Mouse (Mus musculus) adrenal gland, adult 8-10 months (tissue): ENCODE results near the gene Ankrd12. TPM values are rescaled to one million over a fixed set of nuclear protein-coding genes. Genes with fewer than 3 reads are reported as not detected.

ENCODE experiments used
- DNase-seq: peaks from one replicate; pipeline ENCODE4 v3.0.0; 2022
- total RNA-seq, 4 experiments: library from RNA; stranded (reverse); gene quantifications; 2 replicates each; pipeline ENCODE4 v1.2.4; 2022

Gene Ankrd12
- total RNA-seq, result 10 to 100 TPM; 29.9 to 54.3 (median 38.0) TPM

DNA sequence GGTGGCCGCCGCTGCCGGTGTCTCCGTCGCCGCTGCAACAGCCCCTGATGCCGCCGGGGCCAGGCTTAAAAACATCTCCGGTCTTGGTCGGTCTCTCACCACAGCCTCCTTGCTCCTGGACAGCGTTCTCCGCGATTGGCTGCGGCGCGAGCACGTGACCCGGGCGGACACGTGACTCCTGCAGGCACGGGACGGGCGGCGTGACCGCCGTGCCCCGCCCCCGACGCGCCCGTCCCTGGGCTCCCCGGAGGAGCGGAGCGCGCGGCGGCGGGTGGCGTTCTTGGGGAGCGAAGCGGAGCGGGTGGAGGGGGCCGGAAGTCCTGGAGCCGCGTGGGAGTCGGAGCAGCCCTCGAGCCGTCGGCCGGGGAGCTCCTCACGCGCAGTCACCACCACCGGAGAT is at the start of gene Ankrd12:
TSS of gene Ankrd12 (minus strand) at position 156 of the 400 bp plus-strand sequence.
- DNase-seq, result peak; percentile 95

DNA sequence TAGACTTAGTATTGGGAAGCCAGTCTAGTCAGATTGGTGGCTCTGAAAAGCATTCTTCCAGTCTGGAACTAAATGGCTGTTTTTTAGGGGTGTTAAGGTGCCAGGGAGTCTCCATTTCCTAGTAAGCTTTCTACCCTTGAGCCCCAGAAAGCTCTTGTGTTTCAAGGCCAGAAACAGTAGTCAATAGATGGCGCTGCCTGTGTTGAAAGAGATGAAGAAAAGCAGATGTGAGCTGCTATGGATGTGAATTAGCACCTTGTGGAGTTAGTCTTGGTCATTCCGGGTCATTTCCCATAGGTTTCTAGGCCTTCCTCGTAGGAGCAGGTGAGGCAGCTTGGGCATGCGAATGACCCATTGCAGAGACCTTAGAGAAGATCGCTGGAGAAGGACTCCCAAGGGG is 48.3 kb upstream of the Ankrd12 start:
- DNase-seq, result no peak

DNA sequence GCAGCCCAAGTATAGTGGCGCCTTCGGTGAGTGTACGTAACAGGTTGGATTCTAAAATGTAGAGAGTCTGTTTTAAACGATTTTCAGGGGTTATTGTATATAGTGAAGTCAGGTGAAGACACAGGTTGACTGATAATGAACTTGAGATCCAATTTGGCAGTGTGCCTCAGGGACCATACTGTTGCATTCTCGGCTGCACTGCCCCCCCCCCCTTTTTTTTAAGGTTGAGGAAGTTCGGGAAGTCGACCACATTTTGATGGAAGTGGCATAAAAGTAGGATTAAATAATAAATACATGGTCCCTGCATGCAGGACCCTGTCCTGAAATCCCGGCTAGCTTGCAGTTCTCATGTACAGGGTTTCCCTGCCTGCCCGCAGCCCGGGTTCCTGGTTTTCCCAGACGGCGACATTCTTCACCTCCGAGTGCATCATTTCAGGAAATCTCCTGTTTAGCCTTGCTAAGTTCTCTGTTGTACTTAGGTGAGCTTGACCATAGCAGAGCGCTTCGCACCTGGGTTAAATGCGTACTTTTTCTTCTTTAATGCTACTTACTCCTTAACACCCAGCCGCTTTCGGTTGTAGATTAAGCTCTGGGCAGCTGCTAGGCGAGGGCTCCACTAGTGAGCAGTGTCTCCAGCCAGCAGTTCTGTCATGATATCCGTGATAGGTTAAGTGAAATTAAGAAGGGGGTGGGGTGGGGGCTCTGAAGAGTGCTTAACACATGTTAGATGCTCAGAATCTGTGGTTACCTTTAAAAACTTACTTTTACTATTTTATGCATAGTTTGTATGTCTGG is 47.1 kb upstream of the Ankrd12 start:
- DNase-seq, result no peak

DNA sequence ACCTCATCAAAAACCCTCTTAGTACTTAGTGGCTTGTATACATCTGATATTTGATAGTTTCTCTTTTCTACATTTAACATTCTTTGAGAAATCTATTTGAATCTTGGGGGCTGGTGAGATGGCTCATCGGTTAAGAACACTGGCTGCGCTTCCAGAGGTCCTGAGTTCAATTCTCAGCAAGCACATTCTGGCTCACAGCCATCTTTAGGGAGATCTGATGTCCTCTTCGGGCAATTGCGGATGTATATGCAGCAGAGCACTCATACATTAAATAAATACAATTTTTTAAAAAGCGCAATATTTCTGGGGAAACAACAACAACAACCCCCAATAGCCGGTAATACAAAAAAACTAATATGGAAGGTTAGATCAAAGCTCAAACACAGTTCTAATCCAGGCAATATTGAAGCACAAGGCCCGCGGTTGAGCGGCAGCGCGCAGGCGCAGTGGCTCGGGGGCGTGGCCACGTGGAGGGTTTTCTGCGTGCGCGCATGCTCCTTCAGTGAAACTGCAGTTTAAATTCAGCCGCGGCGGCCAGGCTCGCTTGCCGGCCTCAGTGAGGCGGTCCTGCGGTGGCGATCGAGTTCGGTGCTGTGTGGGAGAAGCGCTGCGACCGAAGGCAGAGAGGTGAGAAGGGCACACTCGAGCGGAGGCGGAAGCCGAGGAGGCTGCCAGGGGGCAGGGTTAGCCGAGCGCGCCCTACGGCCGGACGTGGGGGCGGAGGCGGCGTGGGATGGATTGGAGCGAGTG is 46.4 kb upstream of the Ankrd12 start, which contains the start of gene Ddx11:
TSS of gene Ddx11 (plus strand) at position 455 of the 750 bp plus-strand sequence.
- DNase-seq, result peak; percentile 80

DNA sequence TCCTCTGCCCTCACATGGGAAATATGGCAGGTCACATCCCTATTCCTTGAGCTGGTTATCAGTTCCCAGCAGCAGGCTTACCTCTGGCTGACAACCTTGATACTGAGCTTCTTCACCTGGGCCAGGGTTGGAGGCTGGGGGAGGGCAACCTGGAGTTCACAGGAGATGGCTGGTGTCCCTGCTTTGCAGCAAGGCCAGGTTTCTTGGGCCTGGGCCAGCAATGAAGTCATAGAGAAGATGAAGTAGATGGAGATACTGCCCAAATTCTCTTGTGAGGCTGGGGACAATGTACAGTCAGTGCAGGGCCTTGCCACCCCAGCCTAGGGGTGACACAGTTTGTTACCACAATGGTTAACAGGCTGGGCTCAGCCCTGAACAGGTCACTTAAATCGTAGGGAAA is 43.8 kb upstream of the Ankrd12 start:
- no peak for DNase-seq

DNA sequence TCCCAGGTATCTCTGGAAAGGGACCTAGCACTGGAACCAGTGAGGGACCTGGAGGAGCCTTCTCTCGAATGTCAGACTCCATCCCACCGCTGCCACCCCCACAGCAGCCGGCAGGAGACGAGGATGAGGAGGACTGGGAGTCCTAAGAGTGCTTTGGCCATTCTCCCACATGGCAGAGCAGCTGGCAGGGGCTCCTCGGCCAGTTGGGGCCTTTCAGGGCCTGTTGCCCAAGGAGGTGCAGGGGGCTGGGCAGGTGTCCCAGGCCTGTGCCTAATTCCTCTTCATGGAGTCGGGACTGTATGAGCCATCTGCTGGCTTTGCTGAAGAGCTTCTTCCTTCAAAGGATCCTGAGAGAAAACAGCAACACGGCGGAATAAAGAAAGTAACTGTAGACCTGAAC is 42.1 kb upstream of the Ankrd12 start:
- no peak for DNase-seq

DNA sequence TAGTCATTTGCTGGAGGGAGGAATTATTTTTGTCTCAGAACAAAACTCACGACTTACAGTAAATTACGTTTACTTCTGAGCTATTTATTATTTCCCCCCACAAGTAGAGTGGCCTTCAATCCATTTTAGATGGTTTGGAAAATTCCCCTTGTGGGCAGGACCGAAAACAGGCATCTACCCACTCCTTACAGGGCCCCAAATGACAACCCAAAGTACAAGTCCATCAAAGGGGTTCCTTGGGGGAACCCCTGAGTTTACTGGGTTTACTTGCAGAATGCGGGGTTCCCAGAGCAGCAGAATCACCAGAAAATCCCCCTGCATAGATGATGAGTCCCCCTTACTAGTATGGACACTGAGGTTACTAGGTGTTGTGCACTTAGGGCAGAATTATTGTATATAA is 35.3 kb upstream of the Ankrd12 start:
- no peak for DNase-seq

DNA sequence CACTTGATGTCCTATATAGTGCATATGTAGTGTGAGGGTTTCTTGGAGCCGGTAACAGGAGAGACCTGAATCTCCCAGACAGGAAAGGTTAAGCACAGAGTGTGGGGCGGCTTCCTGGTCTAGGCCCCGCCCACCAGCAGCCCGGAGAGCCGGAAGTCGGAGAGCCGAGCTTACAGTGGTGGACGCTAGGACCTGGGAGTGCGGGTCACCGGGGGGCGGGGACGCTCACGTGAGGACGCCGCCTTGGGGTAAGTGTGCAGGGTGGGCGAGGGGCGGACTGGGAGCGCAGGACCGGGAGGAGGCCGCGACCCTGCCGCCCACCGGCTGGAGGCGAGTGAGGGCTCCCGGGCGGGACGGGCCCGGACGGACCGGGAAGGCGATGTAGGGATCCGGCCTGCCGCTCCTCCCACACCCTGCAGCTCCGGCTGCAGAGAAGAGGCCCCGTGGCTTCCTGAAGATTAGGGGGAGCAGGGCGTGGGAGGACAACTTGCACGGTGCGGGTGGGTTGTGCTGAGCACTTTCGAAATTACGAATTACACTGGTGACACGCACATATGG is 34.6 kb upstream of the Ankrd12 start, which contains the start of gene Washc1:
TSS of gene Washc1 (plus strand) at position 144 of the 558 bp plus-strand sequence.
- DNase-seq, result peak; percentile 82

DNA sequence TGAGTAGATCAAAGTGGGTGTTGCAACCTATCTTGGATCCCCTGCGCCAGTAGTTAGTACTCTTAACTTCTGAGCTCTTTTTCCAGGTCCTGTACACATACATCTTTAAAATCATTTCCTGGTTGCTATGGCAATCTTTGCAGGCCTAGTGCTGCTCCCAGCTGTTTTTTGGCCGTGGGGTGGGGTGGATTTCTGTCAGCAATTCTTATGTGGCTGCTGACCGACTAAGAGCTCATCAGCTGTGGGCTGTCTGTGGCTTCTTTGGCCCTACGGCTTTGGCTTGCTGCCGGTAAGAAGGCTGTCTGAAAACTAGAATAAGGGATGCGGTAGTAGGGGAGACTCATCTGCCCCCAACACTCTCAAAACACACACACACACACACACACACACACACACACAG is 33.9 kb upstream of the Ankrd12 start:
- DNase-seq, result no peak

DNA sequence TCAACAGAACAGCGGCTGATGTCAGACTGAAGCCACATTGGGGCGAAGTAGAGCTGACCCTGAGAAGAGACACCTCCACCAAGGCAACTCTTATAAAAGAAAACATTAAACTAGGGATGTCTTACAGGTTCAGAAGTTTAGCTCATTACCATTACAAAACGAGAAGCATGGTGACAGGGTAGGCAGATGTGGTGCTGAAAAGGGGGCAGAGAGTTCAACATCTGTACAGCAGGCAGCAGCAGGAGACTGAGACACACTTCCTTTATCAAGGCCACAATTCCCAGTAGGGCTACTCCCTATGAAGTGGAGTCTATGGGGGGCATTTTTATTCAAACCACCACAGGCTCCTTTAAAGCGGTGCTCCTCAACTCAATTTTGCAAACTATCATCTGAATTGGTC is 31.3 kb upstream of the Ankrd12 start:
- no peak for DNase-seq

DNA sequence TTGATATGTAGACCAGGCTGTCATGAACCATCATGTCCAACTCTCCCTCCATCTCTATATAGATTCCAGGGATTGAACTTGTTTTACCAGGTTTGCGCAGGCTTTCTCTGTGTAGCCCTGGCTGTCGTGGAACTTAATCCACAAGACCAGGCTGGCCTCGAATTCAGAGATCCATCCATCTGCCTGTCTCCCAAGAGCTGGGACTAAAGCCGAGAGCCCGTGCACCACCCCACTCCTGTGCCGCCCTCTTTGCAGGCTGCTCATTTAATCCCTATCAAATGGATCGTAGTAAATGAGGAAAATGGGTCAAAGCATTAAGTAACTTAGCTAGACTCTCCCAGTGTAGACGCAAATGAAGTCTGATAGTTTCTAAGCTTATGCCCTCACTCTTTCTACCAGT is 30.6 kb upstream of the Ankrd12 start:
- no peak for DNase-seq

DNA sequence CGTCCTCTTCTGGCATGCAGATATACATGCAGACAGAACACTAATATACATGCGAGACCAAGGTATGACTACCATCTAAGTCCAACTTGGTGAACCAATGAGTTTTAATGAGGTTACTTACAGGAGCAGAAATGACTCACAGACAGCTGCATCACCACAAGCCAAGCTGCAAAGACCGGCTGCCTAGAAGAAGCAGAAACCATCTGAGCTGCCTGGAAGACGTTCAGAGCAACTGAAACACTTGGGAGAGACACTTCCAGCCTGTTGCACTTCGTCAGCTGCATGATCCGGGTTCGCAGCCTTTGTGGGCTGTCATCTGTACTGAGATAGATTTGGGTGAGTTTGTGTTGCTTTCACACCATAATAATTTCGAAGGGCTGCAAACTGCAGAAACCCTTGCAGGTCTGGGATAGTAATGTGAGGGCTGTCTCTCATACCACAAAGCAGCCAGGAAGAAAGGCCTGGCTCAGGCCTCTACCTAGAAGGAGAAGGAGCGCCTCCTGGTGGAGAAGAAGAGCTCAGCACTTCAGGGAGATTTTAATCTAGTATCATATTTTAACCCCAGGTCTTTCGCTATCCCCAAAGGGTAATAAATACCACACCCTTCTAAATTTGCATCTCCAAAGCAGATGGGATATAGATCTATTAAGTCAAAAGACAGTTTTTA is 29.8 kb upstream of the Ankrd12 start:
- DNase-seq, result no peak

DNA sequence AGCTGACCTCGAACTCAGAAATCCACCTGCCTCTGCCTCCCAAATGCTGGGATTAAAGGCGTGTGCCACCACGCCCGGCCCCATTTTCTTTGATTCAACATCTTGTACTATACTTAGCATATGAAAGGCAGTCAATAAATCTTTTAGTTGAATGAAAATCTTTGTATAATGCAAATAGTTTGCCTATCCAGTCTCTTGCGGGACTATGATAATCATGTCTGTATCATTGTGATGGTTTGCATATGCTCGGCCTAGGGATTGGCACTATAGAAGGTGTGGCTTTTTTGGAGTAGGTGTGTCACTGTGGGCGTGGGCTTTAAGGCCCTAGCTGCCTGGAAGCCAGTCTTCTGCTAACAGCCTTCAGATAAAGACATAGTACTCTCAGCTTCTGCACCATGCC is 27.2 kb upstream of the Ankrd12 start:
- DNase-seq, result no peak

DNA sequence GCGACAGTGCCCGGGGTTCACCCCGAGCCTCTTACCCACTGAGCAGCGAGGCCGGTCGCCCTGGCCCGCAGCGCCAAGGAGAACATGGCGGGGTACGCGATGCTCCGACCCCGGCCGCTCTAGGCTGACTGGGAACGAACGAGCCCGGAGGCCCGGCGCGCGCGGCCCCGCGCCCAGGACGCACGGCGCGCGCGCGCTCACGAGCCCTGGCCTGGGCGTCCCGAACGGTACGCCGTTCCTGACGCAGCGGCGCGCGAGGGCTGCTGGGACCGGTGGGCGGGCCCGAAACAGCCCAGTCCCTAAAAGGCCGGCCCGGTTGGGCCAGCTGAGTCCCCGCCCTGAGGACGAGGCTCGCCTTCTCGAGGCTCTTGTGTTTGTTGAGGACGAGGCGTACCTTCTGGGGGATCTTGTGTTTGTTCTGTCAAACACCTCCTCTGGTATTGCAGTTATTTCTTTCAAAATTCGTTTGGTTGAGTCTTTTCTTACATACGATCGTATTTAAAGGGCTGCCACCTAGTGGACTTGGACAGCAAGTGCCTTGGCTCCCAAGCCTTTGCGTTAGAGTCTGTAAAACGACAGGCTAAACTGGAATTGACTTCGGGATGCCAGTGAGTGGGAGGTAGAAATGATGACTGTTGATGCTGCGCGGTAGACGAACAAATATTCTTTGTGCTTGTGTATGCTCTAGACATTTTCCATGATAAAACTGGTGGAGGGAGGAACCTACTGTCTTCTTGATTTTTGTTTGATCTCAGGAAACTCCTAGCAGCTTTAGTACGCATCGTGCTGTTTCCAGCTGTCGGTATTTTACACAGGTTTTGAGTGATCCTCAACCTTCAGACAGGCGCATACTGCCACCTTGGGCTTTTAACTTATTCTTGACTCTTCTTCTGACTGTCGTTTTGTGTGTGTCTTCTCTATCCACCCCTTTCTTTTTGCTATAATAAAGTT is 24.8 kb upstream of the Ankrd12 start, which contains the start of gene Ndufv2:
TSS of gene Ndufv2 (minus strand) at position 180 of the 951 bp plus-strand sequence.
- peak; percentile 84 for DNase-seq

DNA sequence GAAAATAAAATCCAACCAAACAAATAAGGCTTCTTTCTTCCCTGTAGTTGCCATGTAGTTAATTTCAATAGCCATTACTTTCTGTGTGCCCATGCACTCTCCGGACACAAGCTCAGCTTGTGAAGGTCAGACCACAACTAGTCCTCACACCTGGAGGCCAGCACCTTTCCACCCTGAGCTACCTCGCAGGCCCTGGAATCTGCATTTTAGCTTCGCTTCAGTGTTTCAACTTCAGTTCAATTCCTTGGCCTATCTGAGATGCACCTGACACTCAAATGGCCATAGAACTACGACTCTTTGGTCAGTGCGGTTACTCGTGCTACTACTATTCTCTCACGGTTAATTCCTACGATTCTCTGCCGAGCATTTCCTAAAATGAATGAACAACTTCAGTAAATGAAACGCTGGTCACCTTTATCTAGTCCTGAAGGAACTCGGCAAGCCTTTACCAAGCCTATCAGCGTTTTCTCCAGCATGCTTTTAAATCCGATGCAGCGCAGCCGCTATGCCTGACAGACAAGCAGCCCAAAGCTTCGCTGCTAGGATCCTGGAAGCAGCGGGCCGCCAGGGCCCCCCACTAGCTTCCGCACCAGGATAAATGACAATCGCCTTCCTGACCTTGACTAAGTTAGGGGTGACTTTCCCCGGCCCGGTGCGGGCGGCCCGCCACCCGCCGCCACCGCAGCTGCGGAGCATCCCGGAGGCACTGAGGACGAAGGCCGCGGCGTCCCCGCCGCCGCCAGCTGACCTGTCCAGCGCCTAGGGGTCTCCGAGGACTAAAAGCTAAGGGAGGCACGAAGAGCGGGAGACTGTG is 23.9 kb upstream of the Ankrd12 start:
- DNase-seq, result no peak

DNA sequence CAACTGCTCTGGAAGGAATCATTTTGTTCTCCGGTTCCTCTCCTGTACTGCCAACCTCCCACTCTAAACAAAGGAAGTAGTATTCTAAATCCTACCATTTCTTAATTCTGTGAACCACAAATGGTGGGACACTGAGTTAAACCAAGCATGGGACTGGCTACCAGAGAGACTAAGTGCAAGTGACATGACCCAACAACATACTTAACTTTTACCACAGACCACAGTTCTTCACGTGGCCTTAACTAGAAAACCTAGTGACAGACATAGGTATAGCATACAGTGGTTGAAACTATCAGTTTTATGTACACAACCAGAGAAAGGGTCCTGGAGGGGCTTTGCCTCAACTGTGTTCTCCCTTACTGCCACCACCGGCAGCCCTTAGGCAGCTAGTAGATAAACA is 15.8 kb upstream of the Ankrd12 start:
- DNase-seq, result no peak

DNA sequence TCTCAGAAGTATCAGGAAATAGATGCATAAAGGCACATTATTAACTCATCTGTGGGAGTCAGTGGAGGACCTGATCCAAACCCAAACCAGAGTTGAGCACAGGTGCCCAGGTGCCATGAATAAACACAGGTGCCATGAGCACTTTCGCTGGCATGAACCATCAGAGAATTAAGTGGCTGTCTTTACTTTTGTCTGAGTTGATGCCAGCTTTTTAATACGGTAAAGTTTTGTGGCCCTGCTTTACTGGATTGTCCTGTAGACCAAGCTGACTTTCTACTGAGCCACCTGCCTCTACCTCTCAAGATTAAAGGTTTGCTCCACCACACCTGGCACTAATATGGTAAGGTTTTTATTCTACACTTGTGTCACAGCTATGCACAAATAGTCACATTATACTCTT is 15.2 kb upstream of the Ankrd12 start:
- DNase-seq, result no peak

DNA sequence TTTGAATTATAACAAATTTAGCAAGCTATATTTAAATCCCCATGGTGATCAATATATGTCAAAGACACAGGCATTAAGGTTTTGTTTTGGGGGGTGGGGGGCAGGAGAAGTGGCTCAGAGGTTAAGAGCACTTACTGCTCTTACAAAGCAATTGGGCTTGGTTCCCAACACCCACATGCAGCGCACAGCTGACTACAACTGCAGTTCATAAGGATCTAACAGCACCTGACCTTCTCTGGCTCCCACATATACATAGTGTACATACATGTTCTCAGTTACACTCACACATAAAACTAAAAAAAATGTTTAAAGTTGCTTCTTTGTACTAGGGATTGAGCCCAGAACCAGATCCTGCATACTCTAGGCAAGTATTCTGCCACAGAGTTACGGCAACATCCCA is 14.5 kb upstream of the Ankrd12 start:
- DNase-seq, result no peak

DNA sequence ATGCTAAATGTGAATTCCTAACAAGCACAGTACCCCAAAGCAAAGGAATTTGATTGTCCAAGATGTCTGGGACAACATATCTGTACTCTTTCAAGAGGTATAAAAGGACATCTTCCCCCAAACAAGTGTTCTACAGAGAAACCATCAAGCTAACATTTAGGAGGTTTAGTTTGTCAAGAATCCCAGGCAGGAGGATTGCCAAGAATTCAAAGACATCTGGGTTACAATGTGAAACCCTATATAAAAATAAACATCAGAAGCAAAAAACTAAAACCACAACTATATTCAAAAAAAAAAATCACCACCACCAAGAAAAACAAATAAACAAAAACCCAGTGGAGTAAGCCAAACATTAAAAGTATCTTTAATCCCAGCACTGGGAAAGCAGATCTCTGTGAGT is 13.4 kb upstream of the Ankrd12 start:
- DNase-seq, result no peak

DNA sequence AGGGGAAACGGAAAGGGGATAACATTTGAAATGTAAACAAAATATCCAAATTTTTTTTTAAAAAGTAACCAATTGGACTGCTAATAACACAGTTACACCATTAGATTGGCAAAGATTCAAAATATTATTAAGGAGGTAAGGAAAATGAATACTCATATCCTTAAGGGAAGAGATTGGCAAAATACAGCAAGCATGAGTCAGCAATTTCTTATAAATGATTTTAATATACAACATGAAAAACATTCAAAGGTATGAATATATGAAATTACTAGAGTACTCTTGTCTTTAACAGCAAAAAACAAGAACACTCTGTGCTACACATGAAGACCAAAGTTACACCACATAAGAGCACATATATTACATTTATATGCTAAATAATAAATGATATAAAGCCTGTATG is 8.1 kb upstream of the Ankrd12 start:
- no peak for DNase-seq

DNA sequence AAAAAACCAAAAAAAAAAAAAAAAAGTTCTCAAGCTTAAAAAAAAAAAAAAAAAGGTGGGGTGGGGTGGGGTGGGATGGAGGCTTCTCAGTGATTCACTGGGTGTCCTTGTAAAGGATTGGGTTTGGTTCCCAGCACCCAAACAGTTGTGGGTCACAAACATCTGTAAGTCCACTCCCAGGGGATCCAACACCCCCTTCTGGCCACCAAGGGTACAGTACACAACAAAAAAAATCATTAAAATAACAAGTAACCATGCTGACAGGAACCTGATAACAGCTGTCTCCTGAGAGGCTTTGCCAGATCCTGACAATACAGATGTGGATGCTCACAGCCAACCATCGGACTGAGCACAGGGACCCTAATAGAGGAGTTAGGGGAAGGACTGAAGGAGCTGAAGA is 7.6 kb upstream of the Ankrd12 start:
- no peak for DNase-seq
